ENCODE assay signal across 9 mouse cellular contexts in the genomic region with DNA sequence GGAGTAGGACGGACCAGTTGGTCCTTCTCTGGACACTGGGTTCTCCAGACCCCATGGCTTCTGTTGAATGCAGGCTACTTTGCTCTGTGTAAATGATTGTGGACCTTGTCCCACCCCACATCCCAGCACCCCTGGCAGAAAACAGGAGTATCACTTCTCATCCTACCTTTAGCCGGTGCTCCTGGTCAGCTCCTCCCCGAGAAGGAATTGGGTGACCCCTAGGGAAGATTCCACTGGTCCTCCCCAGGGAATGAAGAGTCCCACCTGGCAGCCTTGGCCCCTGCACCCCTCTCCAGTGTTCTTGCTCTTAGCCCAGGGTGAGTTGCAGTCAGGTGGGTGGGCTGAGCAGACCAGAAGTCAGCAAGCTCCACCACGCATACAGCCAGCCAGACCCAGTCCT. TPM values are rescaled to one million over a fixed set of nuclear protein-coding genes. Genes with fewer than 3 reads are reported as not detected.
"Had no signal": no experiment of that assay in that cellular context is flagged by ENCODE, and none has a peak within 500 bp of the region (broad histone marks: within the 10 kb centered on the region; RNA-seq: fewer than 3 reads in every experiment).

No protein-coding gene starts in this region.

- DNase-seq: gastrocnemius, adult 2 months; gastrocnemius, postnatal 25 days; heart, adult 2 months; heart, postnatal 4 days; kidney, adult 18-20 months; kidney, postnatal 4 days; liver; liver, embryonic 13.5 days had no signal

RNA-seq across cellular contexts. Expression of gene Large2, which starts 10.6 kb away (rescaled TPM):
- total RNA-seq: heart, adult 2 months had no signal

RNA-seq across cellular contexts. Expression of gene Mapk8ip1, which starts 37.0 kb away (rescaled TPM):
- total RNA-seq: granulocyte monocyte progenitor cell, adult 5-6 weeks had no signal
